Mouse (Mus musculus) cerebellum, adult 2 months (tissue): ENCODE data around the gene Pate4.

Experiments used
- CTCF ChIP-seq: fragments of 200-500 bp; IDR thresholded peaks from 2 replicates; pipeline ENCODE4 v1.5.1; 2011; ENCODE audit warnings: low read depth, mild to moderate bottlenecking, control low read depth, low read length, moderate library complexity, borderline replicate concordance; ENCODE audit not compliant: insufficient read depth
- POLR2A ChIP-seq: fragments of 200-500 bp; IDR thresholded peaks from 2 replicates; pipeline ENCODE4 v1.6.1; 2011; ENCODE audit warnings: low read length, control low read depth, borderline replicate concordance; ENCODE audit not compliant: insufficient read depth

- TF ChIP-seq CTCF: no peak
- TF ChIP-seq POLR2A: no peak
These were observed 43.7 kb downstream of the Pate4 start for GRCm38 (mm10) chr9:35567995-35568394.
